Mouse (Mus musculus): ENCODE measurements around the gene Nudt22.

GRCm38 (mm10) chr19:6996006-6996405 is at the start of gene Nudt22, which contains the start of gene Trpt1:
- TF ChIP-seq POLR2A (IDR thresholded peaks at IDR 0.05; ENCODE audit: borderline replicate concordance, low read depth, low read length) (no peak), CTCF (IDR thresholded peaks at IDR 0.05; ENCODE audit: low read depth, low read length) (no peak)
